Mouse (Mus musculus) midbrain, embryonic 13.5 days (tissue): ENCODE results near the gene Zfyve1. TPM values are rescaled to one million over a fixed set of nuclear protein-coding genes. Genes with fewer than 3 reads are reported as not detected.
"Not testable (repeated sequence)": the region's sequence is repeated elsewhere in the genome, so short reads cannot be mapped to it uniquely, and the experiment has no call there.

ENCODE experiments used
- ATAC-seq: fragments of 200-750 bp; cut with Nextera tagmentation; 2 replicates; pipeline ENCODE4 v1.8.0; 2017; ENCODE audit warnings: mild to moderate bottlenecking, moderate TSS enrichment, moderate library complexity
- H3K27ac ChIP-seq: fragments of 300-500 bp; sonication (generic); 2 replicates; pipeline ENCODE4 v1.5.1; 2015; ENCODE audit warnings: inconsistent platforms, mild to moderate bottlenecking, moderate library complexity
- H3K27me3 ChIP-seq: fragments of 300-500 bp; sonication (generic); 2 replicates; pipeline ENCODE4 v1.6.1; 2015; ENCODE audit warnings: mild to moderate bottlenecking, inconsistent platforms
- H3K36me3 ChIP-seq: fragments of 300-500 bp; sonication (generic); 2 replicates; pipeline ENCODE4 v1.6.1; 2015; ENCODE audit warnings: mild to moderate bottlenecking, inconsistent platforms
- H3K4me1 ChIP-seq: fragments of 300-500 bp; sonication (generic); replicated peaks from 2 replicates; pipeline ENCODE4 v1.6.1; 2015; ENCODE audit warnings: inconsistent platforms
- H3K4me2 ChIP-seq: fragments of 300-500 bp; sonication (generic); replicated peaks from 2 replicates; pipeline ENCODE4 v1.6.1; 2015; ENCODE audit warnings: moderate library complexity, mild to moderate bottlenecking, inconsistent platforms
- H3K4me3 ChIP-seq: fragments of 300-500 bp; sonication (generic); replicated peaks from 2 replicates; pipeline ENCODE4 v1.5.1; 2015; ENCODE audit warnings: mild to moderate bottlenecking, inconsistent platforms
- H3K9ac ChIP-seq: fragments of 300-500 bp; sonication (generic); replicated peaks from 2 replicates; pipeline ENCODE4 v1.6.1; 2015; ENCODE audit warnings: mild to moderate bottlenecking, inconsistent platforms
- H3K9me3 ChIP-seq: fragments of 300-500 bp; sonication (generic); 2 replicates; pipeline ENCODE4 v1.6.1; 2016; ENCODE audit warnings: mild to moderate bottlenecking, inconsistent platforms
- WGBS: fragments of 180-500 bp; shearing (Covaris S2); methylation state at CpG from one replicate; pipeline ENCODE4 v1.1.7; 2015; 5-methylcytosine and 5-hydroxymethylcytosine counted together
- polyA plus RNA-seq: library from polyadenylated mRNA; unstranded; fragments of >200 nt; fragmentation: Nextera tagmentation; extraction: Ambion mirVana; gene quantifications from 2 replicates; pipeline ENCODE4 v1.2.1, GENCODE M21; 2015

Zfyve1 gene
- polyA plus RNA-seq, 1 experiment from 2014 or later, result 34.6 TPM

- H3K9ac ChIP-seq, H3K4me3 ChIP-seq, H3K27me3 ChIP-seq, H3K4me1 ChIP-seq, ATAC-seq, H3K36me3 ChIP-seq, H3K27ac ChIP-seq, H3K9me3 ChIP-seq, H3K4me2 ChIP-seq: not testable (repeated sequence)
- WGBS, result 92% methylated on average over 2 of the region's 2 CpGs
Observed at GRCm38 (mm10) chr12:83606411-83606810, 9.4 kb upstream of the Zfyve1 start.

DNA sequence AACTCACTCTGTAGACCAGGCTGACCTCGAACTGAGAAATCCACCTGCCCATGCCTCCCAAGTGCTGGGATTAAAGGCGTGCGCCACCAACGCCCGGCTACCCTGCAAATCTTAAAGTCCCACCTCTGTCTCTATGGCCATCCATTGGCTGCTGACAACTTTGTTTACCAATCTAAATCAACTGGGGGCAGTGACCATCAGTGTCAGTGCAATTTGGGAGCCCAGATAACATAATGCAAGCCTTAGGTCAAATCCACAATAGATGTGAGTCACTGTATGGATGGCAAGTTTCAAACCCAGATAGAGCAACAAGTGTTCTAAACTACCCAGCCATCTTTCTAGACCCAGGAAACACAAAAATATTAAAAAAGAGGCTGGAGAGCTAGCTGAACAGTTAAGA, 5.3 kb upstream of the Zfyve1 start:
- Histone ChIP-seq H3K4me3 (no peak overlapping the region), H3K27ac (no peak overlapping the region), H3K36me3 (no peaks in the 10 kb centered on the region), H3K9ac (no peak overlapping the region), H3K27me3 (no peaks in the 10 kb centered on the region), H3K9me3 (no peaks in the 10 kb centered on the region), H3K4me2 (no peak overlapping the region), H3K4me1 (no peaks in the 10 kb centered on the region)
- WGBS, result 91% methylated on average over 5 of the region's 5 CpGs
- no peak for ATAC-seq

DNA sequence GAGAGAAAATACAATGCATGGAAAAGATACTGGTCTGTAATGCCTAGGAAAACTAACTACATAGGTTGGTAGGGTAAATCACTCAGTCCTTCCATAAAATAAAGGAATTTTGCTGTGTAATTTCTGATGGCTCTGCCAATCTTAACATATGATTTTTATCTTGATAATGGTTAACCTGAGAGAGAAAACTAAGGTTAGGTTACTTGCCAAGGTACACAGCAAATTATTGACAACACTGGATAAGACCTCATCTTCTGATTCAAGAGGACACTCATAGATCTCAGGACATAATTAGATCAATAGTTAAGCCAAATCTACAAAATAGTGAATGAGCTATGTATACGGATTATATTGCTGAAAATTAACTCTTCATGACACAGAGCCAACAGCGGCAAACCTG, 859 bp upstream of the Zfyve1 start:
- 90% methylated on average over 2 of the region's 2 CpGs for WGBS

DNA sequence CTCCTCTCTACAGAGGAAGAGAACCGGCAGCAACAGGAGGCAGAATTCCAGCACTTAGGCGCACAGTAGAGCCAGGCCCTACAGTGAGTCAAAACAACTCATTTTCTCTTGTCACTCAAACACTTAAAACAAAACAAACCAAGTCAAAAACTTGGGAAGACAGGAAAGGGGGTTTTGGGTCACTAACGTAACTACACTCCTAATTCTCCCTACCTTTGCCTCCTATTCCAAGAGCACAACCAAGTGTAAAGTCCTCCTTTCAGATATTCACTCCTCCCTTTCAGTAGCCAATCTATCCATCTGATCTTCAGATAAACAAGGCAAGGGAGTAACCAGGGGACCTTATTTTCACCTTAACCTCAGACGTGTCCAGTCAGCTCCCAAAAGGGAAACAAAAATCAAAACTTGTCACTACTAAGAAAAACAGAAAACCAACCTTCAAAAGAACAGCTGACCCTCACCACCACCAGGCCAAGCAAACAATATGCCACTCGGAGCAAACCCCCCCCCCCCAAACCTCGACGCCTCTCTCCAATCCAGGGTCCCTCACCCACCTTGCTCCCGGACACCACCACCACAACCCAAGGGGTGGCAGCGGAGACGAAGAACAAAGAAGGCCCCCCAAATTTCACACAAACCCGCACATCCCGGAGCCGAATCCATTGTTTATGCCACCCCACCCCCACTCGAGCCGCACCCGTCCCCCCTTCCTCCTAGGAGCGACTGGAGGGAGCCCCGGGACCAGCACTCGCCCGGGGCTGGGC, 649 bp downstream of the Zfyve1 start:
- peak overlapping the region; percentile 97 for H3K27ac ChIP-seq
- peak overlapping the region; percentile 97 for H3K9ac ChIP-seq
- WGBS, result 8% methylated on average over 18 of the region's 20 CpGs
- no peaks in the 10 kb centered on the region for H3K9me3 ChIP-seq
- peak overlapping the region; percentile 82 for H3K4me2 ChIP-seq
- peak overlapping the region; percentile 96 for H3K4me3 ChIP-seq
- peaks cover 38% of the 10 kb centered on the region for H3K4me1 ChIP-seq
- H3K27me3 ChIP-seq, result no peaks in the 10 kb centered on the region
- peaks cover 32% of the 10 kb centered on the region for H3K36me3 ChIP-seq
- no peak for ATAC-seq

More for the DNA sequence above, 859 bp upstream of the Zfyve1 start:
- no peak overlapping the region for H3K9ac ChIP-seq
- peaks cover 32% of the 10 kb centered on the region for H3K4me1 ChIP-seq
- H3K9me3 ChIP-seq, result no peaks in the 10 kb centered on the region
- H3K4me3 ChIP-seq, result no peak overlapping the region
- no peak for ATAC-seq
- H3K4me2 ChIP-seq, result no peak overlapping the region
- H3K27ac ChIP-seq, result no peak overlapping the region
- H3K36me3 ChIP-seq, result peaks cover 17% of the 10 kb centered on the region
- no peaks in the 10 kb centered on the region for H3K27me3 ChIP-seq

GRCm38 (mm10) chr12:83594454-83595040, 2.5 kb downstream of the Zfyve1 start:
- H3K4me1 ChIP-seq, result peaks cover 38% of the 10 kb centered on the region
- no peak overlapping the region for H3K27ac ChIP-seq
- H3K9me3 ChIP-seq, result no peaks in the 10 kb centered on the region
- 0 out of 2 replicates have a peak overlapping the region, but pooled peaks have one; percentile 25 for H3K9ac ChIP-seq
- peaks cover 47% of the 10 kb centered on the region for H3K36me3 ChIP-seq
- peak overlapping the region; percentile 82 for H3K4me2 ChIP-seq
- no peak for ATAC-seq
- WGBS, result 91% methylated on average over 9 of the region's 9 CpGs
- no peak overlapping the region for H3K4me3 ChIP-seq
- no peaks in the 10 kb centered on the region for H3K27me3 ChIP-seq

DNA sequence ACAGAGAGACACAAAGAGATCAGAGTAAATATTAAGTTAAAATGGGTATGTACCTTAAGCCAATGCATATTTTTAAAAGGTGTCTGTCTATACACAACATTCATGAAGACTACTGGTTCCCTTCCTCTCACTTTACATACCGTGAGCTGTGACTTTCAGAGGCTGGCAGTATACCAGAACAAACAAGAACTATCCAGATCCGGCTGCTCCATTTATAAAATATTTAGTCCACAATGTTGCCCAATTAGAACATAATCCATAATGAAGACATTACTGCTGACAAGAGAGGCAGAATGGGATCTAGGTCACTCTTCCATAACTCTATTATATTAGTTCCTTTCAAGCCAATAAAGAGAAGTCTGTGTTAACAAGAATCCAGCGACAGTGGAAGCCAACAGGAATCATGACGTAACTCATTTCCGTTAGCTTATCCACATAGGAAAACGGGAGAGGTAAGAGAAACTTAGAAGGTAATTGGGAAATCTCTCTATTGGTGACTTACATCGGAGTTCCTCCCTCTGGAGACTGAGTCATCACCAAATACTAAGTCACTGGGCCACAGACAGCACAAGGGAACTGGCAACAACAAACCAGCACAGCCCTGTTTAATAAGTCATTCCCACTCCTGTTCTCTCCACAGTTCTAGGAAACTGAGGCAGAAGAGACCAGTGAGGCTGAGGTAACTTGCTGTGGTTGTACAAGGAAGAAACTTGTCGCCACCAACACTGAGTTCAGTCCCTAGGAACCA, 5.1 kb downstream of the Zfyve1 start:
- H3K4me2 ChIP-seq, result no peak overlapping the region
- no peak overlapping the region for H3K9ac ChIP-seq
- H3K9me3 ChIP-seq, result no peaks in the 10 kb centered on the region
- H3K27me3 ChIP-seq, result no peaks in the 10 kb centered on the region
- peaks cover 74% of the 10 kb centered on the region for H3K36me3 ChIP-seq
- WGBS, result 92% methylated on average over 8 of the region's 8 CpGs
- no peak for ATAC-seq
- H3K27ac ChIP-seq, result no peak overlapping the region
- no peak overlapping the region for H3K4me3 ChIP-seq
- peaks cover 38% of the 10 kb centered on the region for H3K4me1 ChIP-seq

DNA sequence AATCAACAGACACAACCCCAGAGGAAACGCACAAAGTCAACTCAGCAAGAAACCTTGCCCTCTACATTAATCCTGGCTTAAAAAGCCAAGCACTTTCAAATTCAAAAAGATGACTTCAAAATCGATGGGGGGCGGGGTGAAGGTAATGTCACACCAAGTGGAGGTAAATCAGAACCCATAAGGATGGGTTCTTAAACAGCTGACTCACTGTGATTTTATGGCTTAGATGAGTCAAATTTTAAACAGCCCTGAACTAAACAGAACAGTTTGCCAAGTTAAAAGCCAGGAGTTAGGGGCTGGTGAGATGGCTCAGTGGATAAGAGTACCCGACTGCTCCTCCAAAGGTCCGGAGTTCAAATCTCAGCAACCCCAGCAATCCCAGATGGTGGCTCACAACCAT, 10.4 kb downstream of the Zfyve1 start:
- H3K9me3 ChIP-seq, result no peaks in the 10 kb centered on the region
- ATAC-seq, result no peak
- H3K27ac ChIP-seq, result no peak overlapping the region
- H3K4me3 ChIP-seq, result no peak overlapping the region
- H3K4me1 ChIP-seq, result peaks cover 8% of the 10 kb centered on the region
- H3K9ac ChIP-seq, result no peak overlapping the region
- no peak overlapping the region for H3K4me2 ChIP-seq
- 96% methylated on average over 5 of the region's 5 CpGs for WGBS
- no peaks in the 10 kb centered on the region for H3K27me3 ChIP-seq
- peaks cover 80% of the 10 kb centered on the region for H3K36me3 ChIP-seq

GRCm38 (mm10) chr12:83582747-83583146, 14.3 kb downstream of the Zfyve1 start:
- ATAC-seq, result no peak
- 78% methylated on average over 4 of the region's 4 CpGs for whole genome bisulfite sequencing
- Histone ChIP-seq H3K4me1 (peaks cover 24% of the 10 kb centered on the region), H3K36me3 (peaks cover 61% of the 10 kb centered on the region), H3K27ac (no peak overlapping the region), H3K9ac (no peak overlapping the region), H3K4me2 (no peak overlapping the region), H3K27me3 (no peaks in the 10 kb centered on the region), H3K4me3 (no peak overlapping the region), H3K9me3 (no peaks in the 10 kb centered on the region)

GRCm38 (mm10) chr12:83582106-83582505, 14.9 kb downstream of the Zfyve1 start:
- no peaks in the 10 kb centered on the region for H3K9me3 ChIP-seq
- H3K9ac ChIP-seq, result 0 out of 2 replicates have a peak overlapping the region, but pooled peaks have one; percentile 11
- no peak for ATAC-seq
- no peak overlapping the region for H3K27ac ChIP-seq
- 75% methylated on average over 4 of the region's 4 CpGs for whole genome bisulfite sequencing
- no peak overlapping the region for H3K4me2 ChIP-seq
- H3K4me3 ChIP-seq, result no peak overlapping the region
- peaks cover 24% of the 10 kb centered on the region for H3K4me1 ChIP-seq
- peaks cover 61% of the 10 kb centered on the region for H3K36me3 ChIP-seq
- H3K27me3 ChIP-seq, result no peaks in the 10 kb centered on the region

- Histone ChIP-seq H3K36me3 (peaks cover 58% of the 10 kb centered on the region), H3K27ac (no peak overlapping the region), H3K9me3 (no peaks in the 10 kb centered on the region), H3K4me3 (no peak overlapping the region), H3K27me3 (no peaks in the 10 kb centered on the region), H3K4me2 (no peak overlapping the region), H3K9ac (no peak overlapping the region), H3K4me1 (peaks cover 24% of the 10 kb centered on the region)
- WGBS, result 95% methylated on average over 3 of the region's 3 CpGs
- no peak for ATAC-seq
Observed at GRCm38 (mm10) chr12:83580283-83580682, 16.7 kb downstream of the Zfyve1 start.

DNA sequence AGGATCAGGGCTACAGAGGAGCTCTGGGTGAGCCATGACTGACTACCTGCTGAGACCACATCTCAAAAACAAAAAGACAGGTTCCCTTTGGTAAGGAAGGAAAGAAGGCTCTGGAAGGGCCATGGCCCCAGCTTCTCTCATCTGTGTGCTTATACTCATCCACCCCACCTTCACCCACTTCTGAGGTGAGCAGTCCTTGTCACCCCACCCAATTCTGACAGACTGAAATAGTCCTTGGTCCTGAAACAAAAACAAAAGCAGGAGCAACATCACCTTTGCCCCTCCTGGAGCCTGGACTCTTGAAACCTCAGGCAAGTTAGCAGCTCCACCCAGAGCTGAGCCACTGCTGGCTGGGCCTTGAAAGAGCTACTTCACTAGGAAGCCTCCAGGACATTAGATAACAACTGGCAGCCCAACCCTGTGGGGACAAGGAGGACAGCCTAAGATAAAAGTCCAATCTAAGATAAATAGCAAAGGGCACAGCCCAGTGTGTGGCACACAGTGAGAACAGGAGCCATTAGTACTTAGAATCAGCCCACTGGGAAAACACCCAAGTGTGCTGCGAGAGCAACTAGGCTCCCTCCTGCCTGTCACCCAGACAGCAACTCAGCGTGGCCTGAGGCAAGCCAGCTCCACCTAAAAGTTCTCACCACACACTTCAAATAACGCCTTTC, 18.0 kb downstream of the Zfyve1 start:
- no peaks in the 10 kb centered on the region for H3K9me3 ChIP-seq
- H3K4me3 ChIP-seq, result no peak overlapping the region
- peak overlapping the region; percentile 19; the same call in 1 of the 2 replicates for H3K27ac ChIP-seq
- WGBS, result 48% methylated on average over 3 of the region's 3 CpGs
- H3K4me1 ChIP-seq, result peaks cover 24% of the 10 kb centered on the region
- no peaks in the 10 kb centered on the region for H3K27me3 ChIP-seq
- H3K4me2 ChIP-seq, result no peak overlapping the region
- H3K36me3 ChIP-seq, result peaks cover 61% of the 10 kb centered on the region
- ATAC-seq, result no peak
- H3K9ac ChIP-seq, result no peak overlapping the region

DNA sequence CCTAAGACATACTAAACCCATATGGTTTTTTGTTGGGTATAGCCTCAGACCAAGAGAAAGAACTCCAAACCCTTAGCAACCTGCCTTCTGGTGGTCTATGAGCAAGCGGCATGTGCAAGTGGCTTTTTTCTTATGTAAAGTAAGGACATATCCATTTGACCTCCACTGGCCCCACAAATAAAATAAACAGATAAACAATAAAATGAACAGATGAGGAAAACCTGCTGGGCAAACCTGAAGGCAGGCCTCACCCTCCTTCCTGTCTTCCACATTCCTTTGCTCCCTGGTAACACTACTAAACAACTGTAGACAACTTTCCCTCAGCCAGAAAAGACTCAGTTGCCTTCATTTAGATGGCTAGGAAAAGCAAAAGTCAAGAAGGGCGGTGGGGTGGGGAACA, 18.7 kb downstream of the Zfyve1 start:
- 90% methylated on average over 2 of the region's 2 CpGs for WGBS

More for the DNA sequence above, 18.7 kb downstream of the Zfyve1 start:
- ATAC-seq, result no peak
- Histone ChIP-seq H3K27ac (no peak overlapping the region), H3K4me1 (peaks cover 24% of the 10 kb centered on the region), H3K4me2 (no peak overlapping the region), H3K36me3 (peaks cover 62% of the 10 kb centered on the region), H3K4me3 (no peak overlapping the region), H3K27me3 (no peaks in the 10 kb centered on the region), H3K9ac (no peak overlapping the region), H3K9me3 (no peaks in the 10 kb centered on the region)
